Mouse (Mus musculus) liver, embryonic 15.5 days (tissue): ENCODE data around the gene Pf4. TPM values are rescaled to one million over a fixed set of nuclear protein-coding genes. Genes with fewer than 3 reads are reported as not detected.

Experiments
- ATAC-seq: fragments of 200-750 bp; cut with Nextera tagmentation; 2 replicates; pipeline ENCODE4 v1.8.0; 2017; ENCODE audit warnings: moderate number of reproducible peaks, mild to moderate bottlenecking, moderate library complexity; ENCODE audit not compliant: insufficient read depth
- H3K27ac ChIP-seq: fragments of 300-500 bp; sonication (generic); replicated peaks from 2 replicates; pipeline ENCODE4 v1.5.1; 2015; ENCODE audit warnings: mild to moderate bottlenecking, inconsistent platforms
- H3K27me3 ChIP-seq: fragments of 300-500 bp; sonication (generic); 2 replicates; pipeline ENCODE4 v1.6.1; 2015; ENCODE audit warnings: mild to moderate bottlenecking, inconsistent platforms
- H3K36me3 ChIP-seq: fragments of 300-500 bp; sonication (generic); replicated peaks from 2 replicates; pipeline ENCODE4 v1.6.1; 2015; ENCODE audit warnings: moderate library complexity, mild to moderate bottlenecking, inconsistent platforms
- H3K4me1 ChIP-seq: fragments of 300-500 bp; sonication (generic); replicated peaks from 2 replicates; pipeline ENCODE4 v1.6.1; 2015; ENCODE audit warnings: inconsistent platforms
- H3K4me2 ChIP-seq: fragments of 300-500 bp; sonication (generic); 2 replicates; pipeline ENCODE4 v1.6.1; 2015; ENCODE audit warnings: moderate library complexity, mild to moderate bottlenecking, inconsistent platforms
- H3K4me3 ChIP-seq: fragments of 300-500 bp; sonication (generic); replicated peaks from 2 replicates; pipeline ENCODE4 v1.5.1; 2015; ENCODE audit warnings: mild to moderate bottlenecking, inconsistent platforms
- H3K9ac ChIP-seq: fragments of 300-500 bp; sonication (generic); 2 replicates; pipeline ENCODE4 v1.6.1; 2015; ENCODE audit warnings: moderate library complexity, mild to moderate bottlenecking, inconsistent platforms
- H3K9me3 ChIP-seq: fragments of 300-500 bp; sonication (generic); replicated peaks from 2 replicates; pipeline ENCODE4 v1.6.1; 2016; ENCODE audit warnings: inconsistent platforms
- WGBS: fragments of 180-500 bp; shearing (Covaris S2); methylation state at CpG from one replicate; pipeline ENCODE4 v1.1.7; 2015; ENCODE audit warnings: mixed read lengths; ENCODE audit not compliant: insufficient replicate concordance; 5-methylcytosine and 5-hydroxymethylcytosine counted together
- polyA plus RNA-seq: library from polyadenylated mRNA; unstranded; fragments of >200 nt; fragmentation: Nextera tagmentation; extraction: Ambion mirVana; gene quantifications from 2 replicates; pipeline ENCODE4 v1.2.1, GENCODE M21; 2015

Gene Pf4
- 267 and 300 TPM in 2 replicates for polyA plus RNA-seq

DNA sequence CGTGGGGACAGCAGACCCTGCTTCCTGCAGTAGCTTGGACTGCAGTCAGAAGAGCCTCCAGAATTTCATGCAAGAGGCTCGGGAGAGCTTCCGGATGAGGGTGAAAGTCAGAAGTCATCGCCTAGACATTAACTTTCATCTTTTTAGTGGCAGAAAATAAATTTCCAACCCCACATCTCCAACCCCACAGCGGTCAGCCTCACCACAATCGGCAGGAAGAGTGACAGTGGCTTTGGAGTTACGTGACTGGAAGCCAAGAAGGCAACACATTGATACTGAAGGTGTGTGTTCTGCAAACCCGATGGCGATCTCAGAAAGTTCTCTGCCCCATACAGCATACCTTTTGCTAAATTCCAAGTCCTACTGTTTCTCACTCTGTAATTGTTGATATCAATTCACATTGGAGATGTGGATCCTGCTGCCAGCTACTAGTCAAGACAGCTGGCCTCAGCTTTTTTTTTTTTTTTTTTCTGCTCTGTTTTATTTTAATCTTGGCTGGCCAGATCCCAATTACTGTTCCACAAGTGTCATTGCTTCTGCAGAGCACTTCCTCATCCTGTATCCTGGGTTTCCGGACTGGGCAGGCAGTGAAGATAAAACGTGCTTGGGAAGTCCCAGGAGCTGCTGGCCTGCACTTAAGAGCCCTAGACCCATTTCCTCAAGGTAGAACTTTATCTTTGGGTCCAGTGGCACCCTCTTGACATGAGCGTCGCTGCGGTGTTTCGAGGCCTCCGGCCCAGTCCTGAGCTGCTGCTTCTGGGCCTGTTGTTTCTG, at the start of gene Pf4:
Gene Pf4 (plus strand): TSS at position 556 of the 774 bp plus-strand sequence.
- H3K4me2 ChIP-seq = no peak within 1 kb of the TSS
- 14% methylated on average over 16 of the region's 16 CpGs for WGBS

DNA sequence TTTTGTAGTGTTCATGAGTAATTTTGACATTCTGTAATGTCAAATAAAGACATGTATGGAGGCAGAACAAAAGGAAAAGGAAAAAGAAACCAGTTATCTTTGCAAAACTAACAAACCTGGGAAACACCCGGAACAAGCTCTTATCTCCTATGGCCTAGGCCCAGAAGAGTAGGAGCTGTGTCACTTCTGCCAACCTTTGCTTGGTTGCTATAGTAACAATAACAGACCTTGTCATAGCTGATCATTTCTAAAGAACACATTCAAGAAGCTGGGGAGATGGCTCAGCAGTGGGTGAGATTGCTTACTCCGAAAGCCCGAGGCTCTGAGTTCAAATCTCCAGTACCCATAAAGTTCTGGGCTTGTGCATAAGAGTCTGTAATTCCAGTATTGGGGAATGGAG, 49.6 kb upstream of the Pf4 start:
- 62% methylated on average over 3 of the region's 3 CpGs for whole genome bisulfite sequencing
- Histone ChIP-seq H3K36me3 (no peaks in the 10 kb centered on the region), H3K9me3 (no peaks in the 10 kb centered on the region), H3K27ac (no peak overlapping the region), H3K4me2 (no peak overlapping the region), H3K9ac (no peak overlapping the region), H3K4me1 (no peaks in the 10 kb centered on the region), H3K27me3 (no peaks in the 10 kb centered on the region), H3K4me3 (no peak overlapping the region)
- no peak for ATAC-seq

More for the DNA sequence above, at the start of gene Pf4:
- H3K9ac ChIP-seq = no peak within 1 kb of the TSS
- no peaks in the 10 kb centered on the region for H3K27me3 ChIP-seq
- 0 out of 2 replicates have a peak, but pooled peaks cover 7% of the 10 kb centered on the region for H3K4me1 ChIP-seq
- no peaks in the 10 kb centered on the region for H3K9me3 ChIP-seq
- H3K4me3 ChIP-seq = no peak within 1 kb of the TSS
- no peak within 1 kb of the TSS for H3K27ac ChIP-seq
- peak; percentile 44; the same call in 1 of the 2 replicates for ATAC-seq
- no peaks in the 10 kb centered on the region for H3K36me3 ChIP-seq

DNA sequence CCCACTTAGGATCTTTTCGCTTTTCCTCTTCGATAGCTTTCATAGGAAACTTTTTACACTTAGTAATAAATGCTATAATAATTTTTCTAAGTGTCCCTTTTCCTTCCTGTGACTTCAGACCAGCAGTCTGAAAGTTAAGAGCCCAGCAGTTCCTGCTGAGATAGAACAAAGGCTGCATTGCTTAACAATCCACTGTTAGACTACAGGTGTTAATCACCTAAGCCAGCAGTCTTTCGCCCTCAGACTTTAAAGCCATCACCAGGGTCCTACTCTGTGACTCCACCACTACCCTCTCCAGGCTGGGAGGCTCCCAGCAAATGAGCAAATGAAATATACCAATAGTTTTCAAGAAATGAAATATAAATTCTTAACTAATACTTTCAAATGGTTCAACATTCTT, 44.0 kb upstream of the Pf4 start:
- no peak overlapping the region for H3K4me3 ChIP-seq
- H3K4me2 ChIP-seq = no peak overlapping the region
- H3K9ac ChIP-seq = no peak overlapping the region
- 68% methylated on average over 3 of the region's 3 CpGs for WGBS
- no peaks in the 10 kb centered on the region for H3K9me3 ChIP-seq
- no peaks in the 10 kb centered on the region for H3K36me3 ChIP-seq
- no peak overlapping the region for H3K27ac ChIP-seq
- H3K27me3 ChIP-seq = no peaks in the 10 kb centered on the region
- no peak for ATAC-seq
- H3K4me1 ChIP-seq = no peaks in the 10 kb centered on the region

DNA sequence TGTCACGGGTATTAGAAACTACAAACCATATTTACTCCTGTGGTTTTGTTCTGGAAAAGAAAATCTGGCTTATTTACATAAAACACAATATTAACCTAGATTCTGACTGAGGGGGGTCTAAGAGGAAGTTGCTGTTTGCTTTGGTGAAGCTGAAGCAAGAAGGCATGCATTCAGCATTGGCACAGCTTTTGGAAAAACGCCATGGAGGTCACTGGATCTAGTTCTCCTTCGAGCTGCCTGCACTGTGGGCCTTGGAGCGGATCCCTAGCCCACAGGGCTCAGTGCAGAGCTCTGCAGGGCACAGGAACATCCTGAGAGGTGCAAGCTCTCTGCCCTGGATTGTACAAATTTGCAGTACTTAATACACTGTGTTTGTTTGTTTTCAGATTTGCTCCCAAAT, 40.8 kb upstream of the Pf4 start:
- ATAC-seq = no peak
- Histone ChIP-seq H3K9me3 (no peaks in the 10 kb centered on the region), H3K9ac (no peak overlapping the region), H3K4me2 (no peak overlapping the region), H3K36me3 (no peaks in the 10 kb centered on the region), H3K4me1 (no peaks in the 10 kb centered on the region), H3K4me3 (no peak overlapping the region), H3K27ac (no peak overlapping the region), H3K27me3 (no peaks in the 10 kb centered on the region)
- 51% methylated on average over 4 of the region's 4 CpGs for WGBS

DNA sequence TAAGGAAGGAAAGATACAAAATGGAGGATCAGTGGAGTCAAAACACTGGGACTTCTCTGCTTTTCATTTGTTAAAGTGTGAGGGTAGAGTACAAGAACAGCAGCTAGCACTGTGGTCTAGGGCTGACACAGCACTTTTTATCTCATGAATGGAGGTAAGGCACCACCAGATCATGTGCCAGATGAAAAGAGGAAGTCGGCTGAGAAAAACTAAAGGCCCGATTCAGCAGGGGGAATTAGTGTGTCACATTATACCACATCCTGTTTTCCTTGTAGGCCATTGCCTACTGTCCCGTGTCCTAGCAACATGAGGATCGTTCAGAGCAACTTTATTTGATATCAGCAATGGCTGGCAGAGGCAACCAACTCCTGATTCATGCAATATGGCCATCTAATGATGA, 30.2 kb upstream of the Pf4 start:
- 15% methylated on average over 4 of the region's 4 CpGs for WGBS
- no peak overlapping the region for H3K27ac ChIP-seq
- no peaks in the 10 kb centered on the region for H3K4me1 ChIP-seq
- no peaks in the 10 kb centered on the region for H3K9me3 ChIP-seq
- no peak overlapping the region for H3K4me2 ChIP-seq
- no peak overlapping the region for H3K9ac ChIP-seq
- ATAC-seq = peak; percentile 40; the same call in 1 of the 2 replicates
- H3K27me3 ChIP-seq = no peaks in the 10 kb centered on the region
- H3K36me3 ChIP-seq = no peaks in the 10 kb centered on the region
- no peak overlapping the region for H3K4me3 ChIP-seq

DNA sequence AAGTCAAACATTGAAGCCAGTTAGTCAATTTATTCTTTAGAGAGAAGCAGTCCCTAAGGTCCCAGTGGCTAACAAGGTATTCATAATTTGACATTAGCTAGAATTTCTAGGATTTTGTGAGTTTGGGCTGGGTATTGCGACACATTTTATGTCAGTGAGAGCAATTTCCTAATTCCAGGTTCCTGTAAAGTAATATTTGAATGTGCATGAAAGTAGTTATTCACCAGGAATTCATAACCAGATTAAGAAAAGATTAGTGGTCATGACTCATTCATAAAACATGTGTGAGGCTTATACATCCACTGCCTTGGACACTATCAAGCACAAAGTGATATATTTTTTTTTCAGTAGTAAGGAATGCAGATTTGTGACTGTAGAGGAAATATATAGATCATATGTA, 18.3 kb upstream of the Pf4 start:
- Histone ChIP-seq H3K36me3 (no peaks in the 10 kb centered on the region), H3K4me2 (no peak overlapping the region), H3K4me1 (no peaks in the 10 kb centered on the region; the same call in 1 of the 2 replicates), H3K27ac (no peak overlapping the region), H3K27me3 (peaks cover 7% of the 10 kb centered on the region), H3K9me3 (no peaks in the 10 kb centered on the region), H3K9ac (no peak overlapping the region), H3K4me3 (no peak overlapping the region)
- 75% methylated on average over 1 of the region's 1 CpGs for WGBS
- ATAC-seq = no peak

DNA sequence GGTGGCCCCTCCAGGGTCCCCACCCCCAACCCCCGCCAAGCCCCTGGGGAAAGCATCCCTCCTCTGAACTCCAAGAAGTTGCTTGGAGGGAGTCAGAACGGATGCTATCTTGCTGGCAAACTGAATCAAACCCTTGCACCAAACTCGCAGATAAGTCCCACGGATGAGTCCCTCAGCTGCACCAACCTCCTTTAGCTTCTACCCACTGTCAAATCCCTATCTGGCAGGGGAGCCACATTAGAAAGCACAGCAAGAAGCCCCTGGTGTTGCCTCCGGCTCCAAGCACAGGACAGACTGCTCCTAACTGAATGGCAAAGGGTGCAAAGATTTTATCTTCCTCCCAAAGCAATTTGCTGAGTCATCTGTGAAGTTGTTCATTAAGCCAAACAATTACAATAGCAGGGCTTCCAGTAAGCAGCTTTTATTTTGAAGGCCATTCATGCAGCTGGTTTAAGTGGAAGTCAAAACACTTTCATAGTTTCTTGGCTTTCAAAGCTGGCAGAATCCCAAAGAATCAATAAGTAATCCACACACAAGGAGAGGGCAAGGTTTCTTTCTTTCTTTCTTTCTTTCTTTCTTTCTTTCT, 14.1 kb upstream of the Pf4 start:
- Histone ChIP-seq H3K4me1 (no peaks in the 10 kb centered on the region; the same call in 1 of the 2 replicates), H3K27me3 (peaks cover 17% of the 10 kb centered on the region), H3K9me3 (no peaks in the 10 kb centered on the region), H3K36me3 (no peaks in the 10 kb centered on the region), H3K27ac (no peak overlapping the region), H3K4me3 (no peak overlapping the region), H3K4me2 (no peak overlapping the region), H3K9ac (no peak overlapping the region)
- 28% methylated on average over 5 of the region's 5 CpGs for WGBS
- ATAC-seq = no peak

DNA sequence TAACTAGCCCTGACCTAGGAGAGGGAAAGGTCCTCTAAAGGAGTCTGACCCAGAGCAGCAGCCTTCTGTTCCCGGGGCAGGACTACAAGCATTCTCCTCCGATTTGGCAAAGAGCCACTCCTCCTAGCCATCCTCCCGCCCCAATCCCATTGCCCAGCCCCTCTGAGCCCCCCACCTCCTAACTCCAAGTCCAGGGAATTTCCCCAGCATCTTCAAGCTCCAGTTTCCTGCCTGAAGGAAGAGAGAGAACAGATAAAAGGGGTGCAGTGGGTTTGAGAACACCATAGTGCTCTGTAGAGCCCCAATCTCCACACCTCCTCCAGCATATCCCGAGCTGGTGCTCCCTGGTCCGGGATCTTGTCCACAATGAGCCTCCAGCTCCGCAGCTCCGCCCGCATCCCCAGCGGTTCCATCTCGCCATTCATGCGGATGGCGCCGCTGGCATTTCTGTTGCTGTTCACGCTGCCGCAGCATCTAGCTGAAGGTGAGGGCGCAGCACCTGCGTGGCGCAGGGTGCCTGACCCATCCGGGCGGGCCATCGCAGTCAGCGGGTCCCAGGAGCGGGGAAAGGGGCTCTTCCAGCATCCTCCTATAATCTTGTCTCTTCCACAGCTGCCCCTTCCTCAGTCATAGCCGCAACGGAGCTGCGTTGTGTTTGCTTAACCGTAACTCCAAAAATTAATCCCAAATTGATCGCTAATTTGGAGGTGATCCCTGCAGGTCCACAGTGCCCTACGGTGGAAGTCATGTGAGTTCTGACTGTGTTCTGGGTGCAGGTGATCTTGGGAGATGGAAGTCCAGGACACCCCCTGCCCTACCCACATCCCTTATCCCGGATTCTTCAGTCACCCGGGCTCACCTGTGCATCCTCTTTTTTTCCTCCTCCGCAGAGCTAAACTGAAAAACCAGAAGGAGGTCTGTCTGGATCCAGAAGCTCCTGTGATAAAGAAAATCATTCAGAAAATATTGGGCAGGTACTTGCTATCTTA, 12.9 kb upstream of the Pf4 start, which contains the start of gene Cxcl5:
Gene Cxcl5 (plus strand): TSS at position 284 of the 989 bp plus-strand sequence.
- Histone ChIP-seq H3K27ac (no peak within 1 kb of the TSS), H3K36me3 (no peaks in the 10 kb centered on the region), H3K9me3 (no peaks in the 10 kb centered on the region), H3K4me2 (peak within 1 kb of the TSS; percentile 29; the same call in 1 of the 2 replicates), H3K4me3 (0 out of 2 replicates have a peak within 1 kb of the TSS, but pooled peaks have one; percentile 7), H3K27me3 (peaks cover 17% of the 10 kb centered on the region), H3K9ac (no peak within 1 kb of the TSS), H3K4me1 (no peaks in the 10 kb centered on the region; the same call in 1 of the 2 replicates)
- no peak for ATAC-seq
- 7% methylated on average over 32 of the region's 32 CpGs for WGBS

DNA sequence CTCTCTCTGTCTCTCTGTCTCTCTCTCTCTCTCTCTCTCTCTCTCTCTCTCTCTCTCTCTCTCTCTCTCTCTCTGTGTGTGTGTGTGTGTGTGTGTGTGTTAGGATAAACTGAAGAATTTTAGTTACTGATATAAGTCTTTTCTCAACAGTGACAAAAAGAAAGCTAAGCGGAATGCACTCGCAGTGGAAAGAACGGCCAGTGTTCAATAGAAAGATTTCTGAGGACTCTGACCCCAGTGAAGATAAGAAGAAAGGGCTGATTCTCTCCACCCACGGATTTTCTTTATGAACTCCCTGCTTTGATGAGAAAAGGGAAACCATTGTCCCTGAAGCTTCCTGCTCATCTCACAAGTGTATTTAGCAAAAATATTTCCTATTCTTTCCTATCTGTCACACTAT, 11.9 kb upstream of the Pf4 start:
- no peak for ATAC-seq
- H3K4me2 ChIP-seq = no peak overlapping the region
- H3K9ac ChIP-seq = no peak overlapping the region
- no peaks in the 10 kb centered on the region for H3K9me3 ChIP-seq
- WGBS = 44% methylated on average over 4 of the region's 4 CpGs
- no peak overlapping the region for H3K27ac ChIP-seq
- H3K4me1 ChIP-seq = no peaks in the 10 kb centered on the region; the same call in 1 of the 2 replicates
- H3K4me3 ChIP-seq = no peak overlapping the region
- H3K27me3 ChIP-seq = peaks cover 17% of the 10 kb centered on the region
- no peaks in the 10 kb centered on the region for H3K36me3 ChIP-seq

DNA sequence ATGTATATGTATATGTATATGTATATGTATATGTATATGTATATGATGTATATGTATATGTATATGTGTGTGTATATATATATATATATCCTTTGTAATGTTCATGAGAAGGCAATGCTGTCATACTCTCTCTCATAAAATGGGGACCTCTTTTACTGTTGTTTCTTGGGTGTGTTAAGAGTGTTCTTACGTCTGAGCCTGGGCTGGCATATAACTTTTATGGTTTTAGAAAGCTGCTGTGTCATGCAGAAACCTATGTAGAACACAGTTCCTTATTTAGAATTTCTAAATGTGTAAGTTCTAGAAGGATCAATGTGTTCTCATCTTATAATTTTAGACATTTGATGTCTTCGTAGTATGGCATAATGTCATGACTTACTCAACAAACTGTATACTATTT, 11.4 kb upstream of the Pf4 start:
- peaks cover 17% of the 10 kb centered on the region for H3K27me3 ChIP-seq
- 59% methylated on average over 2 of the region's 2 CpGs for WGBS
- ATAC-seq = no peak

More for the DNA sequence above, 11.4 kb upstream of the Pf4 start:
- H3K9me3 ChIP-seq = no peaks in the 10 kb centered on the region
- H3K4me1 ChIP-seq = no peaks in the 10 kb centered on the region; the same call in 1 of the 2 replicates
- H3K4me2 ChIP-seq = no peak overlapping the region
- no peak overlapping the region for H3K9ac ChIP-seq
- no peak overlapping the region for H3K4me3 ChIP-seq
- no peak overlapping the region for H3K27ac ChIP-seq
- H3K36me3 ChIP-seq = no peaks in the 10 kb centered on the region
